Mouse (Mus musculus): ENCODE results near the gene Nptxr.

DNA sequence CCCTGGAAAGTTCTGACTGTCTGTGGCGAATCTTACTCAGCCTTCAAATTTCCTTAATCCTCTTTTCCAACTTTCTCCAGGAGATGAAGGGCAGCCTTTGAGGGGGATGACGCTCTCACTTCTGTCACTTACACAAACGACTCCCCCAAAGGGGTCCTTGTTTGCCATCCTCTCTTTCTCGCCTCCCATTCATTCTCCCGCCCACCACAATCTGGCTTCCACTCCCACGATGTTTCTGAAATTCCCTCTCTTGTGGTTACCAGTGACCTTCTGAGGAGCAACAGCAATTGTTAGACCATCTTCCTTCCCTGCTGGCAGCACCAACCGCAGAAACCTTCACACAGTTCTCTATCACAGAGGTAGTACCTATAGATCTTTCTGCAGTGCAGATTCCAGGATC lies 28.9 kb downstream of the Nptxr start:
- TF ChIP-seq CTCF (IDR thresholded peaks at IDR 0.05; ENCODE audit: extremely low read depth, insufficient read length, insufficient replicate concordance, low read depth, low read length) (no peak), POLR2A (IDR thresholded peaks at IDR 0.05; ENCODE audit: low read depth, low read length) (no peak)
